Mouse (Mus musculus) stomach, postnatal 0 days (tissue): Measurements from ENCODE around the gene Sap18b. TPM values are rescaled to one million over a fixed set of nuclear protein-coding genes. Genes with fewer than 3 reads are reported as not detected.
A peak's percentile ranks its signal among the peaks of the same experiment; 100 is the strongest.

Experiments
- ATAC-seq: fragments of 200-750 bp; cut with Nextera tagmentation; 2 replicates; pipeline ENCODE4 v1.8.0; 2017; ENCODE audit not compliant: low FRiP score, low TSS enrichment
- DNase-seq: peaks from one replicate; pipeline ENCODE4 v3.0.0-alpha.2; 2016; ENCODE audit warnings: low spot score
- H3K27ac ChIP-seq: fragments of 300-500 bp; sonication (generic); replicated peaks from 2 replicates; pipeline ENCODE4 v1.5.1; 2014; ENCODE audit warnings: mild to moderate bottlenecking, control low read depth
- H3K27me3 ChIP-seq: fragments of 300-500 bp; sonication (generic); 2 replicates; pipeline ENCODE4 v1.6.1; 2014; ENCODE audit warnings: low read length; ENCODE audit not compliant: control insufficient read depth, insufficient read depth
- H3K36me3 ChIP-seq: fragments of 300-500 bp; sonication (generic); 2 replicates; pipeline ENCODE4 v1.6.1; 2014; ENCODE audit warnings: low read length, mixed read lengths; ENCODE audit not compliant: control insufficient read depth, insufficient read depth
- H3K4me1 ChIP-seq: fragments of 300-500 bp; sonication (generic); replicated peaks from 2 replicates; pipeline ENCODE4 v1.6.1; 2014; ENCODE audit warnings: antibody characterized with exemption; ENCODE audit not compliant: control insufficient read depth, insufficient read depth
- H3K4me2 ChIP-seq: fragments of 300-500 bp; sonication (generic); replicated peaks from 2 replicates; pipeline ENCODE4 v1.6.1; 2014; ENCODE audit warnings: low read depth, mild to moderate bottlenecking, control low read depth, moderate library complexity
- H3K4me3 ChIP-seq: fragments of 300-500 bp; sonication (generic); 2 replicates; pipeline ENCODE4 v1.5.1; 2014; ENCODE audit warnings: low read depth, low read length, control low read depth
- H3K9ac ChIP-seq: fragments of 300-500 bp; sonication (generic); 2 replicates; pipeline ENCODE4 v1.6.1; 2014; ENCODE audit warnings: mild to moderate bottlenecking, low read length, control low read depth, mixed read lengths
- H3K9me3 ChIP-seq: fragments of 300-500 bp; sonication (generic); 2 replicates; pipeline ENCODE4 v1.6.1; 2016; ENCODE audit warnings: low read length; ENCODE audit not compliant: control insufficient read depth
- CTCF ChIP-seq: IDR thresholded peaks from 2 replicates; pipeline ENCODE4 v1.5.1; 2016; ENCODE audit warnings: antibody characterized with exemption, low read depth, mild to moderate bottlenecking, moderate library complexity
- EP300 ChIP-seq: optimal IDR thresholded peaks from 2 replicates; pipeline ENCODE3; 2016; ENCODE audit warnings: antibody characterized with exemption
- WGBS: fragments of 180-500 bp; shearing (Covaris S2); extraction: QIAGEN DNeasy Blood & Tissue Kit; methylation state at CpG from one replicate; pipeline ENCODE4 v1.1.7; 2014; 5-methylcytosine and 5-hydroxymethylcytosine counted together
- polyA plus RNA-seq: library from polyadenylated mRNA; unstranded; fragments of >200 nt; fragmentation: Nextera tagmentation; extraction: Ambion mirVana; gene quantifications from 2 replicates; pipeline ENCODE4 v1.2.1, GENCODE M21; 2015

The Sap18b gene
- polyA plus RNA-seq, 1 experiment from 2014 or later = 333 TPM

GRCm38 (mm10) chr8:95816044-95816708 lies 9.0 kb upstream of the Sap18b start:
- no peak overlapping the region for H3K4me2 ChIP-seq
- no peaks in the 10 kb centered on the region for H3K9me3 ChIP-seq
- H3K4me3 ChIP-seq = no peak overlapping the region
- H3K4me1 ChIP-seq = no peaks in the 10 kb centered on the region
- no peak for TF ChIP-seq CTCF
- TF ChIP-seq EP300 = no peak
- no peaks in the 10 kb centered on the region for H3K27me3 ChIP-seq
- ATAC-seq = peak; percentile 86
- H3K27ac ChIP-seq = no peak overlapping the region
- H3K36me3 ChIP-seq = no peaks in the 10 kb centered on the region
- DNase-seq = peak; percentile 44
- 39% methylated on average over 6 of the region's 6 CpGs for WGBS
- no peak overlapping the region for H3K9ac ChIP-seq

GRCm38 (mm10) chr8:95817597-95817996 lies 7.5 kb upstream of the Sap18b start:
- no peak overlapping the region for H3K27ac ChIP-seq
- 54% methylated on average over 3 of the region's 3 CpGs for WGBS
- no peaks in the 10 kb centered on the region for H3K9me3 ChIP-seq
- TF ChIP-seq CTCF (no peak), EP300 (no peak)
- DNase-seq (peak; percentile 37), ATAC-seq (peak; percentile 65; the same call in 1 of the 2 replicates)
- no peak overlapping the region for H3K4me2 ChIP-seq
- H3K9ac ChIP-seq = no peak overlapping the region
- no peaks in the 10 kb centered on the region for H3K36me3 ChIP-seq
- no peak overlapping the region for H3K4me3 ChIP-seq
- H3K4me1 ChIP-seq = no peaks in the 10 kb centered on the region
- H3K27me3 ChIP-seq = no peaks in the 10 kb centered on the region

GRCm38 (mm10) chr8:95818211-95818610 lies 6.9 kb upstream of the Sap18b start:
- 60% methylated on average over 1 of the region's 1 CpGs for WGBS
- Histone ChIP-seq H3K4me1 (no peaks in the 10 kb centered on the region), H3K9ac (no peak overlapping the region), H3K27me3 (no peaks in the 10 kb centered on the region), H3K9me3 (no peaks in the 10 kb centered on the region), H3K27ac (no peak overlapping the region), H3K36me3 (no peaks in the 10 kb centered on the region), H3K4me2 (no peak overlapping the region), H3K4me3 (no peak overlapping the region)
- no peak for TF ChIP-seq CTCF
- TF ChIP-seq EP300 = no peak
- no peak for ATAC-seq
- DNase-seq = no peak

DNA sequence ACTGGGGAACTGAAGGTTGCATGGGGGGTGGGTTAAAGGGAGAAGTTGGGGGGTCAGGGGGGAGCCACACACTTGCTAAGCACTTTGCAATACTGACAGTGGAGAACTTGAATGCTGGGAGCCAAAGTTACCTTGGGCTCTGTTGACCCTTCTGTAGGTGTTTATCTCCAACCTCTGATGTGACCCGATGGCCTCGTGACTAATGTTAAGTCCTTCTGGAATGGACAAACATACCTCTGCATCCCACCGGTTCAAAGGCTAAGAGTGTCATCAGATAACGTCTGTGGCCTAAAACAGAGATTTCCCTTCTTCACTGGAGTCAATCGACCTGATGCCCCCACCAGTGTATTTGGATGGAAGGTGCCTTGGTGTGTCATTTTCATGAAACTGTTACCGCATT lies 3.9 kb upstream of the Sap18b start:
- H3K4me3 ChIP-seq = no peak overlapping the region
- 53% methylated on average over 6 of the region's 6 CpGs for WGBS
- H3K36me3 ChIP-seq = no peaks in the 10 kb centered on the region
- ATAC-seq (no peak), DNase-seq (no peak)
- TF ChIP-seq EP300 (no peak), CTCF (no peak)
- H3K27ac ChIP-seq = no peak overlapping the region
- no peak overlapping the region for H3K9ac ChIP-seq
- H3K4me1 ChIP-seq = no peaks in the 10 kb centered on the region
- H3K9me3 ChIP-seq = no peaks in the 10 kb centered on the region
- no peak overlapping the region for H3K4me2 ChIP-seq
- no peaks in the 10 kb centered on the region for H3K27me3 ChIP-seq

DNA sequence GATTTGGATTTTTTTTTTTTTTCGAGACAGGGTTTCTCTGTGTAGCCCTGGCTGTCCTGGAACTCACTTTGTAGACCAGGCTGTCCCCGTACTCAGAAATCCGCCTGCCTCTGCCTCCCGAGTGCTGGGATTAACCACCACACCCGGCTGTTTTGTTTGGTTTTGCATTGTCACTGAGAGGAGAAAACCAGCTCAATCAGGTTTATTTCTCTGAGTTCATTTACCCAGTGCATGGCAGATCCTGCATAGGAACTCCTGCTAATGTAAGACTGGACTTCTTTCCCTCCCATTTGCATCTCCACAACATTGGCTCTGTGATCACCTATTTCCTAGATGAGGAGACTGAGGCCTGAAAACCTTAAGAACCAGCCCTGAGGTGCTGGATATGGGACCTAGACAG lies 3.0 kb upstream of the Sap18b start:
- TF ChIP-seq EP300 = no peak
- no peak for TF ChIP-seq CTCF
- ATAC-seq = no peak

DNA sequence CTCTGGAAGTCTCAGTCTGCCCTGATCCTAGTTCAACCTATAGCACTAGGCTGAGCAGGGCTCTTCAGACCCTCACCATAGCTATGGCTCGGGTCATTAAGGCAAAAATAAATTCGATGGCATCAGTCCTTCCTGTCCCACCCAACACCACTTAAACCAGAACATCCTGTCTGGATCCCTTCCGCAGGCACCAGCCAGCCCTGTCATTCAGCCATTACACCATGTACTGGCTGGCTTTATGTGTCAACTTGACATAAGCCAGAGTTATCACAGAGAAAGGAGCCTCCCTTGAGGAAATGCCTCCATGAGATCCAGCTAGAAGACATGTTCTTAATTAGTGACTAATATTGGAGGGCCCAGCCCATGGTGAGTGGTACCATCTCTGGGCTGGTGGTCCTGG lies 2.4 kb upstream of the Sap18b start:
- no peak overlapping the region for H3K4me3 ChIP-seq
- TF ChIP-seq CTCF = no peak
- no peak for TF ChIP-seq EP300
- DNase-seq = no peak
- no peak overlapping the region for H3K4me2 ChIP-seq
- H3K36me3 ChIP-seq = no peaks in the 10 kb centered on the region
- no peaks in the 10 kb centered on the region for H3K4me1 ChIP-seq
- WGBS = 73% methylated on average over 3 of the region's 3 CpGs
- no peaks in the 10 kb centered on the region for H3K27me3 ChIP-seq
- H3K27ac ChIP-seq = no peak overlapping the region
- no peak for ATAC-seq
- no peaks in the 10 kb centered on the region for H3K9me3 ChIP-seq
- no peak overlapping the region for H3K9ac ChIP-seq

More for the DNA sequence above, 3.0 kb upstream of the Sap18b start:
- Histone ChIP-seq H3K4me2 (no peak overlapping the region), H3K4me3 (no peak overlapping the region), H3K9ac (no peak overlapping the region), H3K27me3 (no peaks in the 10 kb centered on the region), H3K27ac (no peak overlapping the region), H3K4me1 (no peaks in the 10 kb centered on the region), H3K36me3 (no peaks in the 10 kb centered on the region), H3K9me3 (no peaks in the 10 kb centered on the region)
- DNase-seq = no peak
- 83% methylated on average over 5 of the region's 5 CpGs for WGBS
